17 mouse cellular contexts compared by ENCODE assay signal in genomic region chr4:133943791-133944190, GRCm38 (mm10).
"Had no signal": no experiment of that assay in that cellular context is flagged by ENCODE, and none has a peak within 500 bp of the region (broad histone marks: within the 10 kb centered on the region; RNA-seq: fewer than 3 reads in every experiment).

No protein-coding gene starts in this region.

- H3K4me3 ChIP-seq: limb, embryonic 12.5 days; limb, embryonic 15.5 days; megakaryocyte, embryonic 14.5 days; midbrain, embryonic 10.5 days; midbrain, embryonic 13.5 days; myocyte; neural tube, embryonic 13.5 days had no signal

- H3K4me2 ChIP-seq: limb, embryonic 12.5 days; limb, embryonic 15.5 days; midbrain, embryonic 13.5 days; neural tube, embryonic 13.5 days had no signal

- H3K27me3 ChIP-seq: limb, embryonic 12.5 days; limb, embryonic 15.5 days; midbrain, embryonic 13.5 days; neural tube, embryonic 13.5 days had no signal

- DNase-seq: kidney, postnatal 10 days; left cerebral cortex, postnatal 4 days; retina, postnatal 1 day; right cerebral cortex, postnatal 25 days; thymus, adult 18-20 months; thymus, postnatal 4 days had no signal

- H3K27ac ChIP-seq: limb, embryonic 12.5 days; limb, embryonic 15.5 days; liver, embryonic 14.5 days; midbrain, embryonic 10.5 days; midbrain, embryonic 13.5 days; neural tube, embryonic 13.5 days had no signal

- H3K9ac ChIP-seq: limb, embryonic 12.5 days; limb, embryonic 15.5 days; liver, embryonic 14.5 days; midbrain, embryonic 13.5 days; neural tube, embryonic 13.5 days had no signal

- H3K4me1 ChIP-seq: limb, embryonic 12.5 days; limb, embryonic 15.5 days; midbrain, embryonic 13.5 days; neural tube, embryonic 13.5 days had no signal

- H3K9me3 ChIP-seq: limb, embryonic 15.5 days; midbrain, embryonic 13.5 days; neural tube, embryonic 13.5 days had no signal

- H3K36me3 ChIP-seq: limb, embryonic 12.5 days; limb, embryonic 15.5 days; midbrain, embryonic 10.5 days; midbrain, embryonic 13.5 days; neural tube, embryonic 13.5 days had no signal

- ATAC-seq: inflammation-experienced regulatory T-cells, adult 6 months; intestine, embryonic 16.5 days; midbrain, embryonic 13.5 days; midbrain, embryonic 16.5 days had no signal
